Mouse (Mus musculus) adrenal gland, adult 18-20 months (tissue): Measurements from ENCODE around the gene Rmdn2. TPM values are rescaled to one million over a fixed set of nuclear protein-coding genes. Genes with fewer than 3 reads are reported as not detected.

Experiments
- DNase-seq, 2 experiments: peaks; one replicate each; pipeline ENCODE4 v3.0.0; 2021 to 2022; ENCODE audit warnings: low spot score in 2 of 2
- total RNA-seq, 2 experiments: library from RNA; stranded (reverse); gene quantifications; 1 replicate in 1 of 2; 2 replicates in 1 of 2; pipeline ENCODE4 v1.2.3; 2021

Rmdn2 gene
- total RNA-seq, 2 experiments from 2014 or later = 178 to 261 TPM

GRCm38 (mm10) chr17:79733039-79733438 is 121.4 kb downstream of the Rmdn2 start:
- no peak for DNase-seq

GRCm38 (mm10) chr17:79737598-79737997 is 125.9 kb downstream of the Rmdn2 start:
- DNase-seq = no peak

- DNase-seq = no peak
Measured at GRCm38 (mm10) chr17:79738847-79739498, 127.3 kb downstream of the Rmdn2 start.

DNA sequence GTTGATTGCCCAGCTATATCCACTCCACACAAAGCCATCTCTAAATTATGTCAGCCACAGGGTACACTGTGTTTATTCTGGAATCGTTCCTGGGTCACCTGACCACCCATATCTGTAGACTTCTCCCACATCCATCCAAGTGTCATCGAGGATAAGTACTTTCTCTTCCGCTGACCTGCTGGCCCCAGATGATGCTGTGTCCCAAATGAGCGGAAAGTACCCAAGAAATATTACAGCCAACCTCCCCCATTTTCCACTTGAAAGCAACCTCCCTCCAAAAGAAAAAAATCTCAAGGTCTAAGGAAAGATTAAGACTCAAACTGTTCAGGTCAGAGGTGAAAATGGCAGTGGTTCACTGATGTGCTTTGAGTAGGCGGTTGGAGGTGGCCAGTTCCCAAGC is 131.0 kb downstream of the Rmdn2 start:
- DNase-seq = no peak

Other genes starting within 250 kb of the Rmdn2 start
- gene Cyp1b1, start 103.2 kb downstream of the Rmdn2 start, total RNA-seq = 10 to 100 TPM; 28.1 to 39.5 TPM